Mouse (Mus musculus) monocyte, adult 5-6 weeks (primary cell): ENCODE data around the gene Ndufa7. TPM values are rescaled to one million over a fixed set of nuclear protein-coding genes. Genes with fewer than 3 reads are reported as not detected.

Source experiments
- ATAC-seq: fragments of 153-309, 156-312 bp; replicated peaks from 2 replicates; pipeline ENCODE4 v1.8.0; 2017; ENCODE audit warnings: mild to moderate bottlenecking; ENCODE audit not compliant: low TSS enrichment, insufficient number of reproducible peaks, severe bottlenecking, poor library complexity, low FRiP score
- total RNA-seq: library from RNA; stranded (forward); fragments of 200-1000, 200-491, 200-594 nt; gene quantifications from 3 replicates; pipeline ENCODE4 v1.2.3, GENCODE M21; 2017

Ndufa7 gene
- 107 to 131 TPM (median 117 TPM) in 3 replicates for total RNA-seq

DNA sequence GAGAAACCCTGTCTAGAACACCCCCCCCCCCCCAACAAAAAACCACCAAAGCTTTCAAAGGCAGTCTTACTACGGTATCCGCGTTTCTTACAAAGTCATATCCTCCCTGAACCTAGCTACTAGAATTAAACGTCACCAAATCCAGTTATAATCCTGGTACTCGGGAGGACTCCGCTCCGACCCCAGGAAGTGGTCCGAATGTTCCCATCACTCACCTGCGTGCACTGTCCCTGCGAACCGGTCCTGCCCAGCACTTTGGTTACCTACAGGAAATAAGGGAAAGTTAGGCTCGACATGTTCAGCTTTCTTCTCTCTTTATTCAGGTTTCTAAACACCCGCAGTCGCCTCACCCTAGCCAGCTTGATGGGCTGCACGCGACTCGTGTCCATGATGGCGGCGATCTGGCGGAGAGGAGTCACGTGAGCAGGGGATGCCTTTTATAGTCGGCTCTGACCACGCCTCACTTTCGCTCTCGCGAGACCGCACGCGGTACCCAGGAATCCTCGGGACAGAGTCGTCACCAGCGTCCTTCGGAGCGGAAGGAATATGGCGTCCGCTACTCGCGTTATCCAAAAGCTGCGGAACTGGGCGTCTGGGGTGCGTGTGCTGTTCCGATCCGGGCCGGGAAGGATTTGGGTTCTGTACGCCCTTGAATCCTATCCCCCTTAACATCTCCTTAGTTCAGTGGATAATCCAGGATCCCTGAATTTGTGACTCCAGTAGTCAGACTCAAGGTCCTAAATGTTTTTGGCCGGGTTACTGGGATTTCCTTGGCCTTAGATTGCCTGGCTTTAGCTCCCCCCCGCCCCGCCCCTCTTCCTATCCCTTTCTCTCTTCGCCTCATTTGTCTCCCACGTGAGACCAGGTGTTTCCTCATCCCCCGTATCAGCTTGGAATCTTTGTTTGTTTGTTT is at the start of gene Ndufa7, which contains the start of gene Rps28:
Gene Ndufa7, plus strand, starts transcription at position 489 of the 913 bp plus-strand sequence.
Gene Rps28, minus strand, starts transcription at position 479 of the 913 bp plus-strand sequence.
- ATAC-seq, result peak; percentile 95

DNA sequence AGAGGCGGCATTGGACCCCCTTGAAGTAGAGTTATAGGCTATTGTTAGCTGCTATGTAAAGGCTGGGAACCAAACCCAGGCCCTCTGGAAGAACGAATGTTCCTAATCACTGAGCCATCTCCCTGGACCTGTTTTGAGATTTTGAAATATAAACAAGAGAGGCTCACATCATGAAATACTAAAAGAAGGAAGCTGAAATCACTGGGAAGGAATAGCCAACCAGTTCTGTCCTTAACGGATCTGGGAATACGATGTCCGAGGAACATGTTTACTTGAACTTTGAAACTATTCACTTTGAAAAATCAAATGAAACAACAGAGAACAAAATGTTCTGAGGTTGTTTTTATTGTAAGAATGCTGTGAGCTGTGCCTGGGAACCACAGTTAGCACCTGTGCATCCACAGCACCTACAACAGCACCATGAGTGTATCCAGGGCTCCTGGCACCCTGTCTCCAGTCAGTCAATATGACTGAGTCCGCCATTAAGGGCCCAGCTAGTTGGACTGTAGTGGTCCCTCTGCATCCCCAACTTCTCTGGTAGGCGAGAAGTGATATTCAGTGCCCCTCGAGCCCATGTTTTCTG is 49.7 kb upstream of the Ndufa7 start:
- no peak for ATAC-seq

GRCm38 (mm10) chr17:33775287-33775686 is 49.1 kb upstream of the Ndufa7 start:
- no peak for ATAC-seq

GRCm38 (mm10) chr17:33779271-33779966 is 45.0 kb upstream of the Ndufa7 start:
- ATAC-seq, result no peak

DNA sequence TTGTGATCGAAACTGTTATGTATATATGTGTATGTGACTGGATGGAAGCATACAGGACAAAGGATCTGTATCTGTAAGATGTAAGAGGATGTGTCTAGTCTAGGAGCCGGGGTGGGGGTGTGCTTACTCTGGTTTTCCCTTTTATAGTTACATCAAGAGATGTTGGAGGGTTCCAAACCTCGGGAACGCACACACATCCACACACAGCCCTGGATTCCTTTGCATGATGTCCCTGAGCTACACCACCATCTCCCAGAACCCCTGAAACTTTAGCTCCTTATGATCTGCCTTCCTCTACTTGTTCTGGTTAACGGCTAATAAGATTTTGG is 44.4 kb upstream of the Ndufa7 start:
- ATAC-seq, result no peak

- ATAC-seq, result peak; percentile 45
Observed at GRCm38 (mm10) chr17:33780431-33780830, 43.9 kb upstream of the Ndufa7 start.

GRCm38 (mm10) chr17:33781124-33781977 is 43.0 kb upstream of the Ndufa7 start, which contains the start of gene Angptl4:
Angptl4 (minus strand) TSS chr17:33781830.
- 0 out of 2 replicates have a peak, but pooled peaks have one; percentile 42 for ATAC-seq

DNA sequence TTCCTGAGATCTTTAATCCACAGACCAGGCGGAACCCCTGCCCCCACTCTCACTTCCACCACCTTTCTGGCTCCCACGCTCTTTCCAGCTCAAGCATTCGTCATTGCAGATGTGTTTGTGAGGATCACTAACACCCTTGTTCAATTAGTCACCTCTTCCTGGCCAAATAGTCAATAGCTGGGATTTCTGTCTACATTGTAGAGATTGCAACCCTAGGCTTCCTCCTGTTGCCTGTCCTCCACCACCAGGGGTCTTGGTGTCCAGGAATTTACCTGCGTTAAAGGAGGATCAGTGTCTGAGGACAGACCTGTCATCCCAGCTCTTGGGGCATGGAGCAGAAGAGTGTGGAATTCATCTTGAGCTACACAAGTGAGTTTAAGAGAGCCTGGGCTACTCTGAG is 42.3 kb upstream of the Ndufa7 start:
- ATAC-seq, result no peak

- no peak for ATAC-seq
Observed at GRCm38 (mm10) chr17:33783408-33783807, 41.0 kb upstream of the Ndufa7 start.

- ATAC-seq, result no peak
Observed at GRCm38 (mm10) chr17:33784939-33785338, 39.4 kb upstream of the Ndufa7 start.

- no peak for ATAC-seq
Observed at GRCm38 (mm10) chr17:33786375-33786774, 38.0 kb upstream of the Ndufa7 start.

DNA sequence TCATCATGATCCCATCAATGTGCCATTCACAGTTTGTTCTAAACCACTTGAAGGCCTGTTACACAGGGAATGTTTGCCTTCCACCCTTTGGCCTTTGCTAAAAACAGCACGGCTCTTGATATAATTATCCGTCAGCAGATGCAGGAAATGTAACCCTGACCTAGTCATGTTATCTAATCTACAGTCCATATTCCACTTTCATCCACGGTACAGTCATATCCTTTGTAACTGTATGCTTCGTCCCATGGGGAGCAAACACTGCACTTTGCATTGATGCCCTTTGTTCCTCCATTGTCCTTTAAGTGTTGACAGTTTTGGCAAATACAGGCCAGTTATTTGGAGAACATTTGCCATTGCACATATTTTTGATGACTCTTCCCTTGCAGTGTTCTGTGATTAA is 35.6 kb upstream of the Ndufa7 start:
- ATAC-seq, result no peak

- no peak for ATAC-seq
Observed at GRCm38 (mm10) chr17:33798306-33798705, 26.1 kb upstream of the Ndufa7 start.

DNA sequence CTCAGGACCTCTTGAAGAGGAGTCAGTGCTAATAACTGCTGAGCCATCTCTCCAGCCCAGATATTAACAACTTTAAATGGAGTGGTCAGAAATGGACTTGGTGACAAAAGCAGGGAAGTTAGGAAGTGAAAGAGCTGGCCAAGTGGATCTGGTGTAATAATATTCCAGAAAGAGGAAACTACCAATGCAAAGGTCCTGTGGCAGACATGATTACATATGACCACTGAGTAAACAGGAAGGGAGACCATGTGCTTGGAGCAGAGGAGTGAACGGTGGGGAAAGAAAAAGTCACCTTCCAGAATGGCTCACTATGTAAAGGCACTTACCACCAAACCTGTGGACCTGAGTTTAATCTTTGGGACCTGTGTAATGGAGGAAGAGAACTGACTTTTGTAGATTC is 25.1 kb upstream of the Ndufa7 start:
- ATAC-seq, result peak; percentile 66

DNA sequence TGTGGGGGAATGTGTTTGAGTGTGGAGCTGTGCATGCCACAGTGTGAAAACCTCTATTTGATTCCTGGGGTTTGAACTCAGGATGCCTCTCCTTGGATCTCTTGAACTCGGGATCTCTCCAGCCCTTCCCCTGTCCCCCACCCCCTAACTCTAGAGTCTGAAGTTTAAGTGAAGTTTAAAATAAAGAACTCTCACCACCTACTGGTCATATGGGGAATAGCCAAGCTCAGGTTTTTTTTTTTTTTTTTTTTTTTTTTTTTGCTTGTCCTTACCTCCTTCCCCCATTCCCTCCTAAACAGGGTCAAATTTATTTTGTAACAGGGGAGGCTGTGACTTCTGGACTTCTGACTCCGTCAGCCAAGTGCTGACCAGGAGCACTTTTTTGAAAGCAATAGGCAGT is 22.2 kb upstream of the Ndufa7 start:
- no peak; the same call in 1 of the 2 replicates for ATAC-seq

GRCm38 (mm10) chr17:33804205-33804604 is 20.2 kb upstream of the Ndufa7 start:
- no peak for ATAC-seq

DNA sequence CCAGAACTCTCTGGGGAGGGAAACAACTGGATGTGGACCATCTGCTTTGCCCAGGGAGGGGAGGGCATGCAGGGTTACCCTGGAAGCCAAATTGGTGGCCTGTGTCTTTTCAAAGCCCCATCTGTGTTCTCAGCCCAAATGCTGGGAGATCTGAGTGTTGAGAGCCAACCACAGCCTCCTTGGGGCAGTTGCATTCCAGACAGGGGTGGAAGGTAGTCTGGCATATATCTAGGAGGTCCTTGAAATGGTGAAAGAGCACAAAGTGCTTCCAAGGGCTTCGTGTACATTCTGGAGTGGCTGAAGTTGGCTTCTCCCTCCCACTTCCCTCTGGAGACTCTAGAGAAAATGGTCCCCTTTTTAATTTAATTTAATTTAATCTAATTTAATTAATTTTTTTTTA is 19.6 kb upstream of the Ndufa7 start:
- no peak for ATAC-seq

DNA sequence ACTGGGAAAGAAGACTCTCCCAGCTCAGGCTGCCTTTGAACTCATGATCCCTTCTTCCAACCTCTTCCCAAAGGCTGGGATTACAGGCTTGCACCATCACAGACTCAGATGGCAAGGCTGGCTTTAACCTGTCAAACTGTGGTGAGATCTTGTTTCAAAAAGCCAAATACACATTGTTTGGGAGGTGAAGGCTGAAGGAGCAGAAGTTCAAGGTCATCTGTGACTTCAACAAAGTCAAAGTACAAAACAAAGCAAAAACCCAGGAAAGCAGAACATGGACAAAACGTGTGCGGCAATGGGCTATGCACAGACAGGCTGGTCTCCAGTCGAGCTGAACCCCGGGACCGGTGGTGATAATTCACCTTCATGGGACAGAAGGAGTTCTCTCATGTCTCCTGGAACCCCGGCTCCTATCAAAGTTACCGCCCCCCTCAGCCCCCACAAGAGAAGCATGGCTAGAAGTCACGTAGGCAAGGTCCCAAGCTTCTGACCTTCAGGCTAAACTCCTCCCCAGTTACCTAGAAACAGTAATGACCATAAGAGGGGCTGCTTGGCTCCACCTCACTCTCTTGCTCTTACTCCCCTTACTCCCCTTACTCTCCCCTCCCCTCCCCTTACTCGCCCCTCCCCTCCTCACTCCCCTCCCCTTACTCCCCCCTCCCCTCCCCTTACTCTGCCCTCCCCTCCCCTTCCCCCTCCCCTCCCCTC is 17.0 kb upstream of the Ndufa7 start:
- no peak for ATAC-seq
